Mouse (Mus musculus) liver, embryonic 16.5 days (tissue): ENCODE data around the gene Eml1. TPM values are rescaled to one million over a fixed set of nuclear protein-coding genes. Genes with fewer than 3 reads are reported as not detected.

ENCODE experiments used
- ATAC-seq: fragments of 200-750 bp; cut with Nextera tagmentation; 2 replicates; pipeline ENCODE4 v1.8.0; 2017; ENCODE audit warnings: low read depth, mild to moderate bottlenecking, moderate number of reproducible peaks, moderate library complexity
- H3K27ac ChIP-seq: fragments of 300-500 bp; sonication (generic); 2 replicates; pipeline ENCODE4 v1.5.1; 2014; ENCODE audit warnings: mild to moderate bottlenecking, low read length
- H3K27me3 ChIP-seq: fragments of 300-500 bp; sonication (generic); 2 replicates; pipeline ENCODE4 v1.6.1; 2014; ENCODE audit warnings: low read depth, low read length, mixed read lengths; ENCODE audit not compliant: control insufficient read depth, insufficient read depth
- H3K36me3 ChIP-seq: fragments of 300-500 bp; sonication (generic); 2 replicates; pipeline ENCODE4 v1.6.1; 2014; ENCODE audit warnings: mild to moderate bottlenecking; ENCODE audit not compliant: control insufficient read depth, insufficient read depth
- H3K4me1 ChIP-seq: fragments of 300-500 bp; sonication (generic); 2 replicates; pipeline ENCODE4 v1.6.1; 2014; ENCODE audit warnings: low read depth, low read length, mixed read lengths; ENCODE audit not compliant: control insufficient read depth
- H3K4me2 ChIP-seq: fragments of 300-500 bp; sonication (generic); 2 replicates; pipeline ENCODE4 v1.6.1; 2014; ENCODE audit warnings: low read depth, low read length, mixed read lengths
- H3K4me3 ChIP-seq: fragments of 300-500 bp; sonication (generic); 2 replicates; pipeline ENCODE4 v1.5.1; 2014; ENCODE audit warnings: low read depth, mild to moderate bottlenecking, low read length
- H3K9ac ChIP-seq: fragments of 300-500 bp; sonication (generic); 2 replicates; pipeline ENCODE4 v1.6.1; 2014; ENCODE audit warnings: low read depth, low read length
- H3K9me3 ChIP-seq: fragments of 300-500 bp; sonication (generic); replicated peaks from 2 replicates; pipeline ENCODE4 v1.6.1; 2016; ENCODE audit warnings: low read length; ENCODE audit not compliant: control insufficient read depth
- WGBS: fragments of 180-500 bp; shearing (Covaris S2); extraction: QIAGEN DNeasy Blood & Tissue Kit; methylation state at CpG from one replicate; pipeline ENCODE4 v1.1.7; 2014; ENCODE audit not compliant: insufficient replicate concordance; 5-methylcytosine and 5-hydroxymethylcytosine counted together
- polyA plus RNA-seq: library from polyadenylated mRNA; unstranded; fragments of >200 nt; fragmentation: Nextera tagmentation; extraction: Ambion mirVana; gene quantifications from 2 replicates; pipeline ENCODE4 v1.2.1, GENCODE M21; 2015

Gene Eml1
- polyA plus RNA-seq, 1 experiment from 2014 or later: 6.4 TPM

GRCm38 (mm10) chr12:108348151-108348550 is 22.6 kb upstream of the Eml1 start:
- 62% methylated on average over 8 of the region's 8 CpGs for WGBS
- Histone ChIP-seq H3K4me2 (no peak overlapping the region), H3K9me3 (no peaks in the 10 kb centered on the region), H3K27ac (no peak overlapping the region), H3K9ac (no peak overlapping the region), H3K36me3 (no peaks in the 10 kb centered on the region), H3K27me3 (peaks cover 19% of the 10 kb centered on the region), H3K4me3 (no peak overlapping the region), H3K4me1 (no peaks in the 10 kb centered on the region)
- no peak for ATAC-seq

GRCm38 (mm10) chr12:108349026-108349425 is 21.7 kb upstream of the Eml1 start:
- H3K4me3 ChIP-seq: no peak overlapping the region
- WGBS: 43% methylated on average over 5 of the region's 5 CpGs
- H3K4me2 ChIP-seq: no peak overlapping the region
- no peaks in the 10 kb centered on the region for H3K9me3 ChIP-seq
- no peak overlapping the region for H3K9ac ChIP-seq
- peaks cover 27% of the 10 kb centered on the region for H3K27me3 ChIP-seq
- no peaks in the 10 kb centered on the region for H3K4me1 ChIP-seq
- no peaks in the 10 kb centered on the region for H3K36me3 ChIP-seq
- no peak overlapping the region for H3K27ac ChIP-seq
- no peak for ATAC-seq

- H3K4me1 ChIP-seq: no peaks in the 10 kb centered on the region
Measured at GRCm38 (mm10) chr12:108350931-108351330, 19.8 kb upstream of the Eml1 start.

GRCm38 (mm10) chr12:108352371-108353136 is 18.2 kb upstream of the Eml1 start:
- WGBS: 10% methylated on average over 35 of the region's 35 CpGs
- H3K9me3 ChIP-seq: no peaks in the 10 kb centered on the region
- no peak overlapping the region for H3K4me3 ChIP-seq
- no peak overlapping the region for H3K9ac ChIP-seq
- no peak overlapping the region for H3K27ac ChIP-seq
- H3K36me3 ChIP-seq: no peaks in the 10 kb centered on the region
- no peak overlapping the region for H3K4me2 ChIP-seq
- peaks cover 30% of the 10 kb centered on the region for H3K27me3 ChIP-seq
- H3K4me1 ChIP-seq: no peaks in the 10 kb centered on the region
- ATAC-seq: no peak

More at GRCm38 (mm10) chr12:108350931-108351330, 19.8 kb upstream of the Eml1 start:
- H3K27me3 ChIP-seq: peaks cover 30% of the 10 kb centered on the region
- no peak overlapping the region for H3K9ac ChIP-seq
- no peak overlapping the region for H3K27ac ChIP-seq
- 65% methylated on average over 10 of the region's 10 CpGs for WGBS
- H3K4me3 ChIP-seq: no peak overlapping the region
- no peak overlapping the region for H3K4me2 ChIP-seq
- no peaks in the 10 kb centered on the region for H3K9me3 ChIP-seq
- no peak for ATAC-seq
- no peaks in the 10 kb centered on the region for H3K36me3 ChIP-seq

GRCm38 (mm10) chr12:108354284-108354683 is 16.5 kb upstream of the Eml1 start:
- ATAC-seq: no peak
- H3K9me3 ChIP-seq: no peaks in the 10 kb centered on the region
- no peak overlapping the region for H3K4me3 ChIP-seq
- H3K27me3 ChIP-seq: peaks cover 30% of the 10 kb centered on the region
- H3K36me3 ChIP-seq: no peaks in the 10 kb centered on the region
- no peak overlapping the region for H3K9ac ChIP-seq
- no peak overlapping the region for H3K4me2 ChIP-seq
- H3K27ac ChIP-seq: no peak overlapping the region
- 30% methylated on average over 2 of the region's 2 CpGs for WGBS
- H3K4me1 ChIP-seq: no peaks in the 10 kb centered on the region

GRCm38 (mm10) chr12:108355271-108355670 is 15.5 kb upstream of the Eml1 start:
- Histone ChIP-seq H3K4me3 (no peak overlapping the region), H3K4me1 (no peaks in the 10 kb centered on the region), H3K9ac (no peak overlapping the region), H3K27ac (no peak overlapping the region), H3K36me3 (no peaks in the 10 kb centered on the region), H3K27me3 (peaks cover 30% of the 10 kb centered on the region), H3K4me2 (no peak overlapping the region), H3K9me3 (no peaks in the 10 kb centered on the region)
- no peak for ATAC-seq
- WGBS: 83% methylated on average over 1 of the region's 1 CpGs

- Histone ChIP-seq H3K4me1 (no peaks in the 10 kb centered on the region), H3K9ac (no peak overlapping the region), H3K36me3 (no peaks in the 10 kb centered on the region), H3K9me3 (no peaks in the 10 kb centered on the region), H3K27me3 (peaks cover 27% of the 10 kb centered on the region), H3K27ac (no peak overlapping the region), H3K4me3 (no peak overlapping the region), H3K4me2 (no peak overlapping the region)
- ATAC-seq: no peak
Measured at GRCm38 (mm10) chr12:108355986-108356385, 14.8 kb upstream of the Eml1 start.

- 2% methylated on average over 5 of the region's 5 CpGs for whole genome bisulfite sequencing
Measured at GRCm38 (mm10) chr12:108363796-108364195, 7.0 kb upstream of the Eml1 start.

GRCm38 (mm10) chr12:108365340-108365739 is 5.4 kb upstream of the Eml1 start:
- H3K36me3 ChIP-seq: no peaks in the 10 kb centered on the region
- H3K9ac ChIP-seq: no peak overlapping the region
- H3K4me3 ChIP-seq: no peak overlapping the region
- 58% methylated on average over 3 of the region's 3 CpGs for WGBS
- H3K27ac ChIP-seq: no peak overlapping the region
- no peaks in the 10 kb centered on the region for H3K4me1 ChIP-seq
- H3K4me2 ChIP-seq: no peak overlapping the region
- H3K27me3 ChIP-seq: no peaks in the 10 kb centered on the region
- no peaks in the 10 kb centered on the region for H3K9me3 ChIP-seq
- ATAC-seq: no peak

More at GRCm38 (mm10) chr12:108363796-108364195, 7.0 kb upstream of the Eml1 start:
- Histone ChIP-seq H3K9ac (no peak overlapping the region), H3K4me3 (no peak overlapping the region), H3K27ac (no peak overlapping the region), H3K4me1 (no peaks in the 10 kb centered on the region), H3K4me2 (no peak overlapping the region), H3K36me3 (no peaks in the 10 kb centered on the region), H3K27me3 (no peaks in the 10 kb centered on the region), H3K9me3 (no peaks in the 10 kb centered on the region)
- no peak for ATAC-seq
